ENCODE assay signal across 21 mouse cellular contexts in the genomic region with DNA sequence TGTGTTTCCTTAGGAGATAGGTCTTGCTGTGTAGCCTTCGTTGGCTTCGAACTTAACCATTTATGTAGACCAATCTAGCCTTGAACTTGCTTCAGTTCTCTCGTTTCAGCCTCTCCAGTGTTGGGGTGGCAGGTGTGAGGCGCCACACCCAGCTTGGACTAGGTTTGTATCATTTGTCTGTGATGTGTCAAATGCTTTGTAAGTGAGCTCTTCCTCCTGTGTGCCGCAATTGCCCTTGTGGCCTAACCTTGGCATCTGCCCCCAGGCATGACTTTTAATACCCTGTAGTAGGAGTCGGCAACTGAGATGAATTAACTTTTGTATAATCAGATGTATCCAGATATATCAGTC. TPM values are rescaled to one million over a fixed set of nuclear protein-coding genes. Genes with fewer than 3 reads are reported as not detected.
DNase-seq lines count a peak whose midpoint lies in the region; ATAC-seq and TF ChIP-seq lines count a peak whose summit lies in the region.
"Had no signal": no experiment of that assay in that cellular context is flagged by ENCODE, and none has a peak within 500 bp of the region (broad histone marks: within the 10 kb centered on the region; RNA-seq: fewer than 3 reads in every experiment).

No protein-coding gene starts in this region.

- H3K9ac ChIP-seq in heart, embryonic 15.5 days = no peak overlapping the region
- no peak overlapping the region for H3K9ac ChIP-seq in lung, postnatal 0 days (replicated peaks; ENCODE audit: low read depth)
- H3K9ac ChIP-seq: forebrain, embryonic 13.5 days; forebrain, postnatal 0 days; hindbrain, embryonic 14.5 days; intestine, embryonic 15.5 days had no signal

- no peak for TF ChIP-seq EP300 in lung, postnatal 0 days (IDR thresholded peaks at IDR 0.05)

- no peak overlapping the region for H3K4me2 ChIP-seq in heart, embryonic 15.5 days
- no peak overlapping the region for H3K4me2 ChIP-seq in lung, postnatal 0 days (replicated peaks; ENCODE audit: low read depth, low read length)
- H3K4me2 ChIP-seq: forebrain, embryonic 13.5 days; hindbrain, embryonic 14.5 days; intestine, embryonic 15.5 days had no signal

- WGBS in heart, embryonic 15.5 days = 83% methylated on average over 6 of the region's 6 CpGs
- WGBS in heart, embryonic 10.5 days = 80% methylated on average over 6 of the region's 6 CpGs
- WGBS in lung, postnatal 0 days = 90% methylated on average over 6 of the region's 6 CpGs

- no peaks in the 10 kb centered on the region for H3K27me3 ChIP-seq in heart, embryonic 15.5 days
- H3K27me3 ChIP-seq in heart, embryonic 10.5 days (ENCODE audit: insufficient read depth, poor library complexity, severe bottlenecking) = no peaks in the 10 kb centered on the region
- H3K27me3 ChIP-seq in lung, postnatal 0 days (replicated peaks; ENCODE audit: insufficient read depth, low read length) = no peaks in the 10 kb centered on the region
- H3K27me3 ChIP-seq: forebrain, embryonic 13.5 days; intestine, embryonic 15.5 days had no signal

- no peak for ATAC-seq in heart, embryonic 15.5 days (replicated peaks; ENCODE audit: insufficient number of reproducible peaks, insufficient read depth, low FRiP score, low read depth)
- no peak for ATAC-seq in lung, postnatal 0 days
- ATAC-seq in monocyte, adult 5-6 weeks (replicated peaks; ENCODE audit: insufficient number of reproducible peaks, low FRiP score, low TSS enrichment, poor library complexity, severe bottlenecking) = 0 out of 2 replicates have a peak, but pooled peaks have one; percentile 27
- ATAC-seq: CD4-positive, CD25-positive, alpha-beta regulatory T cell, adult 4 months; forebrain, embryonic 13.5 days; forebrain, postnatal 0 days; intestine, embryonic 15.5 days had no signal

- no peak for TF ChIP-seq POLR2A in bone marrow macrophage, adult 2 months (IDR thresholded peaks at IDR 0.05; ENCODE audit: borderline replicate concordance, low read depth, low read length)

- peaks cover 5% of the 10 kb centered on the region for H3K4me1 ChIP-seq in heart, embryonic 15.5 days (replicated peaks)
- peaks cover 5% of the 10 kb centered on the region; the same call in 1 of the 2 replicates for H3K4me1 ChIP-seq in heart, embryonic 10.5 days
- 0 out of 2 replicates have a peak, but pooled peaks cover 3% of the 10 kb centered on the region for H3K4me1 ChIP-seq in lung, postnatal 0 days (ENCODE audit: insufficient read depth, low read depth, low read length)
- H3K4me1 ChIP-seq in bone marrow macrophage, adult 2 months (ENCODE audit: control insufficient read depth, insufficient read depth, low read length) = peaks cover 32% of the 10 kb centered on the region
- H3K4me1 ChIP-seq: forebrain, embryonic 13.5 days; hindbrain, embryonic 10.5 days had no signal

- TF ChIP-seq CTCF in lung, postnatal 0 days (IDR thresholded peaks at IDR 0.05) = no peak
- no peak for TF ChIP-seq CTCF in bone marrow macrophage, adult 2 months (IDR thresholded peaks at IDR 0.05; ENCODE audit: low read depth, low read length)

- H3K27ac ChIP-seq in heart, embryonic 15.5 days = peak overlapping the region; percentile 49; the same call in 1 of the 2 replicates
- no peak overlapping the region for H3K27ac ChIP-seq in heart, embryonic 10.5 days
- peak overlapping the region; percentile 47; the same call in 1 of the 2 replicates for H3K27ac ChIP-seq in lung, postnatal 0 days (ENCODE audit: low read length)
- H3K27ac ChIP-seq in bone marrow macrophage, adult 2 months (ENCODE audit: insufficient read depth, low read depth, low read length) = peak overlapping the region; percentile 82
- H3K27ac ChIP-seq: embryonic facial prominence, embryonic 10.5 days; forebrain, embryonic 13.5 days; hindbrain, embryonic 10.5 days; hindbrain, embryonic 14.5 days; intestine, embryonic 15.5 days had no signal

- no peaks in the 10 kb centered on the region for H3K9me3 ChIP-seq in heart, embryonic 15.5 days (replicated peaks)
- H3K9me3 ChIP-seq in heart, embryonic 10.5 days = no peaks in the 10 kb centered on the region
- no peaks in the 10 kb centered on the region for H3K9me3 ChIP-seq in lung, postnatal 0 days (ENCODE audit: low read length)
- H3K9me3 ChIP-seq: embryonic facial prominence, embryonic 10.5 days; forebrain, embryonic 13.5 days; G1E; hindbrain, embryonic 10.5 days; intestine, embryonic 15.5 days had no signal

- H3K4me3 ChIP-seq in heart, embryonic 15.5 days = no peak overlapping the region
- no peak overlapping the region for H3K4me3 ChIP-seq in heart, embryonic 10.5 days
- no peak overlapping the region for H3K4me3 ChIP-seq in lung, postnatal 0 days (ENCODE audit: low read depth, low read length)
- H3K4me3 ChIP-seq in bone marrow macrophage, adult 2 months (ENCODE audit: insufficient read depth, low read length) = no peak overlapping the region
- H3K4me3 ChIP-seq: embryonic facial prominence, embryonic 10.5 days; forebrain, embryonic 13.5 days; hindbrain, embryonic 10.5 days; intestine, embryonic 15.5 days had no signal

- no peaks in the 10 kb centered on the region for H3K36me3 ChIP-seq in heart, embryonic 15.5 days
- no peaks in the 10 kb centered on the region for H3K36me3 ChIP-seq in heart, embryonic 10.5 days
- no peaks in the 10 kb centered on the region for H3K36me3 ChIP-seq in lung, postnatal 0 days (ENCODE audit: insufficient read depth, low read length)
- H3K36me3 ChIP-seq: embryonic facial prominence, embryonic 10.5 days; G1E; hindbrain, embryonic 10.5 days; intestine, embryonic 15.5 days had no signal

- DNase-seq in heart, embryonic 10.5 days (ENCODE audit: low spot score) = no peak
- no peak for DNase-seq in lung, postnatal 0 days (ENCODE audit: low spot score)
- no peak for DNase-seq in lung, postnatal 4 days
- DNase-seq in adrenal gland, postnatal 14 days = no peak
- DNase-seq: adrenal gland, postnatal 10 days; cerebellum, adult 18-20 months; cerebellum, adult 9-11 months; cerebellum, postnatal 36 days; forebrain, postnatal 0 days; gastrocnemius, postnatal 14 days; kidney, adult 18-20 months had no signal

RNA-seq across cellular contexts. Expression of a gene that starts 9.5 kb away (rescaled TPM):
- polyA plus RNA-seq in heart, embryonic 15.5 days (2015; fragmentation: Nextera tagmentation; extraction: Ambion mirVana) = 6.0 and 10.5 TPM in 2 replicates
- 4.1 and 6.2 TPM in 2 replicates for polyA plus RNA-seq in heart, embryonic 10.5 days (2016; fragmentation: Nextera tagmentation; extraction: Ambion mirVana)
- polyA plus RNA-seq in lung, postnatal 0 days (2015; fragmentation: Nextera tagmentation; extraction: Ambion mirVana) = 7.5 TPM in 2 replicates
- polyA plus RNA-seq in bone marrow macrophage, adult 2 months (2012; ENCODE audit: insufficient read depth, insufficient read length, missing spikeins) = 46.3 and 47.8 TPM in 2 replicates
- 0.43 to 2.3 TPM (median 2.0 TPM) in 3 replicates for total RNA-seq in monocyte, adult 5-6 weeks (2017)
- total RNA-seq in adrenal gland, postnatal 14 days (2021) = 4.3 and 5.1 TPM in 2 replicates

RNA-seq across cellular contexts. Expression of a gene that starts 51.9 kb away (rescaled TPM):
- polyA plus RNA-seq in heart, embryonic 15.5 days (2015; fragmentation: Nextera tagmentation; extraction: Ambion mirVana) = 246 and 363 TPM in 2 replicates
- 240 and 241 TPM in 2 replicates for polyA plus RNA-seq in heart, embryonic 10.5 days (2016; fragmentation: Nextera tagmentation; extraction: Ambion mirVana)
- 251 and 269 TPM in 2 replicates for polyA plus RNA-seq in lung, postnatal 0 days (2015; fragmentation: Nextera tagmentation; extraction: Ambion mirVana)
- polyA plus RNA-seq in bone marrow macrophage, adult 2 months (2012; ENCODE audit: insufficient read depth, insufficient read length, missing spikeins) = 1,731 and 1,752 TPM in 2 replicates
- total RNA-seq in monocyte, adult 5-6 weeks (2017) = 28.5 to 79.3 TPM (median 45.6 TPM) in 3 replicates
- total RNA-seq in adrenal gland, postnatal 14 days (2021) = 306 and 371 TPM in 2 replicates
